Mouse (Mus musculus): Measurements from ENCODE around the gene Rwdd4a. TPM values are rescaled to one million over a fixed set of nuclear protein-coding genes. Genes with fewer than 3 reads are reported as not detected.

Rwdd4a gene
- polyA plus RNA-seq (2021; fragmentation: Nextera tagmentation) = 14.5 and 23.4 TPM in 2 replicates
- long read RNA-seq, experiment 1, transcript Rwdd4a-205 (1 exons, 2,498 nt) = major isoform, 6 of 119 reads
- long read RNA-seq, experiment 1, partial matches to known transcripts = 3 of 119 reads
- long read RNA-seq, experiment 1, other reads (novel, unspliced or antisense) = 110 of 119 reads
- long read RNA-seq, experiment 2, partial matches to known transcripts = 11 of 36 reads
- long read RNA-seq, experiment 2, other reads (novel, unspliced or antisense) = 21 of 36 reads

GRCm38 (mm10) chr8:47533344-47534125 lies at the start of gene Rwdd4a, which contains the start of gene Trappc11:
Gene Rwdd4a (plus strand): TSS chr8:47533664.
Gene Trappc11 (minus strand): TSS chr8:47533470.

Other genes with a start within 250 kb of the Rwdd4a start
- gene Stox2, start 87.3 kb upstream of the Rwdd4a start, polyA plus RNA-seq (2021; fragmentation: Nextera tagmentation) = 10.5 and 15.2 TPM in 2 replicates
- gene Trappc11, start 194 bp upstream of the Rwdd4a start, polyA plus RNA-seq (2021; fragmentation: Nextera tagmentation) = 17.9 and 20.6 TPM in 2 replicates
- gene Ing2, start 141.9 kb downstream of the Rwdd4a start, polyA plus RNA-seq (2021; fragmentation: Nextera tagmentation) = 10.5 and 17.8 TPM in 2 replicates
- gene Cdkn2aip, start 180.3 kb downstream of the Rwdd4a start, polyA plus RNA-seq (2021; fragmentation: Nextera tagmentation) = 10.8 and 10.9 TPM in 2 replicates